Mouse (Mus musculus) T-cell, adult 2 months (primary cell): ENCODE measurements around the gene Nat8.
"Not testable (repeated sequence)": the region's sequence is repeated elsewhere in the genome, so short reads cannot be mapped to it uniquely, and the experiment has no call there.

Source experiments
- DNase-seq: peaks from one replicate; pipeline ENCODE4 v3.0.0; 2022; ENCODE audit warnings: low spot score

Gene Nat8

GRCm38 (mm10) chr6:85836098-85836497, 4.2 kb upstream of the Nat8 start:
- not testable (repeated sequence) for DNase-seq

- DNase-seq, result not testable (repeated sequence)
These were observed 3.2 kb upstream of the Nat8 start for GRCm38 (mm10) chr6:85835104-85835503.

- not testable (repeated sequence) for DNase-seq
These were observed 2.7 kb upstream of the Nat8 start for GRCm38 (mm10) chr6:85834504-85835100.

- no peak for DNase-seq
These were observed 2.4 kb downstream of the Nat8 start for GRCm38 (mm10) chr6:85829462-85829861.

GRCm38 (mm10) chr6:85825886-85826285, 6.0 kb downstream of the Nat8 start:
- DNase-seq, result no peak

GRCm38 (mm10) chr6:85823382-85824090, 8.3 kb downstream of the Nat8 start:
- DNase-seq, result no peak

GRCm38 (mm10) chr6:85822286-85822685, 9.6 kb downstream of the Nat8 start:
- DNase-seq, result no peak

GRCm38 (mm10) chr6:85820837-85821236, 11.0 kb downstream of the Nat8 start, which contains the start of the genes Nat8f6 and Nat8f5:
TSS of gene Nat8f6 (minus strand) at chr6:85820954.
TSS of gene Nat8f5 (minus strand) at chr6:85820972.
- DNase-seq, result no peak

GRCm38 (mm10) chr6:85818338-85818737, 13.5 kb downstream of the Nat8 start:
- DNase-seq, result no peak

- no peak for DNase-seq
These were observed 18.5 kb downstream of the Nat8 start for GRCm38 (mm10) chr6:85813339-85813738.

GRCm38 (mm10) chr6:85810942-85811537, 20.8 kb downstream of the Nat8 start:
- DNase-seq, result not testable (repeated sequence)

- not testable (repeated sequence) for DNase-seq
These were observed 21.4 kb downstream of the Nat8 start for GRCm38 (mm10) chr6:85810514-85810913.

GRCm38 (mm10) chr6:85809784-85810183, 22.1 kb downstream of the Nat8 start:
- not testable (repeated sequence) for DNase-seq

- not testable (repeated sequence) for DNase-seq
These were observed 28.7 kb downstream of the Nat8 start for GRCm38 (mm10) chr6:85803180-85803579.
